In the genomic region with DNA sequence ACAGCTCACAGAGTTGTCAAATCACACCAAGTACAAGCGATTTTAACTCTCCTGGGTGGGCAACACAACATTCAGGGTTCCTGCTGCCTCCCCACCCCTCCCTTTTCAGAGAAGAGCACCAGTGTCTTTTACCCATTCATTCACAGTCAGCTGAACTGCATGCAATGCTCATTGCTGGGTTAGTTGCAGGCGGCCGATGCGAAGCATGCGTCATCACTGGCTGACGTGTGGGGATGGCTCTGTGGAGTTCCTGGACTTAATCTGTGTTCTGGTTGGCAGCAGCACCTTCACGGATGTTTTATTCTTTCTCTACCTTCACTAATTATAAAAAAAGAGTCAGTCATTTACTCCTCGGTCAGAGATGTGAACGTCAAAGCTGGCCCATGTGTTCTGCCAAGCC, we compare ENCODE assay signal across 23 mouse cellular contexts.
A peak's percentile ranks its signal among the peaks of the same experiment; 100 is the strongest.
DNase-seq lines count a peak whose midpoint lies in the region; ATAC-seq and TF ChIP-seq lines count a peak whose summit lies in the region.
"Had no signal": no experiment of that assay in that cellular context is flagged by ENCODE, and none has a peak within 500 bp of the region (broad histone marks: within the 10 kb centered on the region; RNA-seq: fewer than 3 reads in every experiment).

No protein-coding gene starts in this region.

- H3K36me3 ChIP-seq in forebrain, embryonic 12.5 days (replicated peaks): no peaks in the 10 kb centered on the region
- no peaks in the 10 kb centered on the region for H3K36me3 ChIP-seq in forebrain, embryonic 16.5 days (ENCODE audit: control insufficient read depth, insufficient read depth)
- no peaks in the 10 kb centered on the region for H3K36me3 ChIP-seq in midbrain, embryonic 10.5 days
- H3K36me3 ChIP-seq in midbrain, embryonic 15.5 days (replicated peaks): no peaks in the 10 kb centered on the region
- no peaks in the 10 kb centered on the region for H3K36me3 ChIP-seq in forebrain, postnatal 0 days (ENCODE audit: insufficient read depth)
- H3K36me3 ChIP-seq: embryonic facial prominence, embryonic 13.5 days; hindbrain, embryonic 13.5 days; intestine, embryonic 15.5 days had no signal

- ATAC-seq in forebrain, embryonic 12.5 days (ENCODE audit: low FRiP score): no peak
- ATAC-seq in forebrain, embryonic 16.5 days: no peak; the same call in 1 of the 2 replicates
- ATAC-seq in midbrain, embryonic 15.5 days (replicated peaks): no peak
- 0 out of 2 replicates have a peak, but pooled peaks have one; percentile 28 for ATAC-seq in forebrain, postnatal 0 days
- ATAC-seq: activated CD4-positive, CD25-positive, alpha-beta regulatory T cell, adult 4 months; intestine, embryonic 15.5 days; Patski had no signal

- H3K9ac ChIP-seq in forebrain, embryonic 12.5 days: no peak overlapping the region
- no peak overlapping the region for H3K9ac ChIP-seq in forebrain, embryonic 16.5 days (replicated peaks; ENCODE audit: low read depth, low read length)
- no peak overlapping the region for H3K9ac ChIP-seq in midbrain, embryonic 15.5 days
- no peak overlapping the region for H3K9ac ChIP-seq in forebrain, postnatal 0 days
- H3K9ac ChIP-seq: embryonic facial prominence, embryonic 13.5 days; hindbrain, embryonic 13.5 days; intestine, embryonic 15.5 days had no signal

- peak overlapping the region; percentile 86 for H3K27ac ChIP-seq in forebrain, embryonic 12.5 days
- no peak overlapping the region for H3K27ac ChIP-seq in forebrain, embryonic 16.5 days (ENCODE audit: low read length)
- H3K27ac ChIP-seq in midbrain, embryonic 10.5 days (replicated peaks): peak overlapping the region; percentile 94
- H3K27ac ChIP-seq in midbrain, embryonic 15.5 days: no peak overlapping the region
- H3K27ac ChIP-seq in forebrain, postnatal 0 days (ENCODE audit: low read depth, low read length): no peak overlapping the region
- H3K27ac ChIP-seq: embryonic facial prominence, embryonic 13.5 days; gastrocnemius, adult 2 months; hindbrain, embryonic 13.5 days; intestine, embryonic 15.5 days had no signal

- no peak overlapping the region for H3K4me3 ChIP-seq in forebrain, embryonic 12.5 days (replicated peaks)
- H3K4me3 ChIP-seq in forebrain, embryonic 16.5 days (replicated peaks; ENCODE audit: low read length): no peak overlapping the region
- H3K4me3 ChIP-seq in midbrain, embryonic 10.5 days: peak overlapping the region; percentile 29; the same call in 1 of the 2 replicates
- no peak overlapping the region for H3K4me3 ChIP-seq in midbrain, embryonic 15.5 days
- H3K4me3 ChIP-seq in forebrain, postnatal 0 days (ENCODE audit: low read depth, low read length): no peak overlapping the region
- H3K4me3 ChIP-seq: embryonic facial prominence, embryonic 13.5 days; gastrocnemius, adult 2 months; hindbrain, embryonic 13.5 days; intestine, embryonic 15.5 days had no signal

- no peak for TF ChIP-seq CTCF in forebrain, postnatal 0 days (IDR thresholded peaks at IDR 0.05; ENCODE audit: low read depth)

- 46% methylated on average over 9 of the region's 9 CpGs for WGBS in forebrain, embryonic 12.5 days
- WGBS in forebrain, embryonic 16.5 days: 35% methylated on average over 9 of the region's 9 CpGs
- WGBS in midbrain, embryonic 10.5 days: 52% methylated on average over 9 of the region's 9 CpGs
- 41% methylated on average over 9 of the region's 9 CpGs for WGBS in midbrain, embryonic 15.5 days
- WGBS in forebrain, postnatal 0 days: 38% methylated on average over 9 of the region's 9 CpGs

- DNase-seq in midbrain, embryonic 10.5 days (ENCODE audit: low spot score): no peak
- DNase-seq in right cerebral cortex, postnatal 25 days: peak; percentile 32
- no peak for DNase-seq in right cerebral cortex, adult 2 months (ENCODE audit: low spot score in 2 of 2)
- DNase-seq in forebrain, postnatal 0 days: no peak
- DNase-seq in kidney, adult 8-10 months: no peak
- DNase-seq: adrenal gland, postnatal 36 days; cerebellum, adult 11-12 months; cerebellum, adult 9-10 months; cerebellum, postnatal 25 days; gastrocnemius, adult 2 months; gastrocnemius, postnatal 25 days; heart, postnatal 10 days; heart, postnatal 4 days; kidney, adult 18-20 months had no signal

- no peak overlapping the region for H3K4me2 ChIP-seq in forebrain, embryonic 12.5 days
- H3K4me2 ChIP-seq in forebrain, embryonic 16.5 days (ENCODE audit: low read length): no peak overlapping the region
- no peak overlapping the region for H3K4me2 ChIP-seq in midbrain, embryonic 15.5 days
- H3K4me2 ChIP-seq in forebrain, postnatal 0 days (ENCODE audit: low read depth): no peak overlapping the region
- H3K4me2 ChIP-seq: embryonic facial prominence, embryonic 13.5 days; hindbrain, embryonic 13.5 days; intestine, embryonic 15.5 days had no signal

- H3K4me1 ChIP-seq in forebrain, embryonic 12.5 days: peaks cover 30% of the 10 kb centered on the region
- H3K4me1 ChIP-seq in forebrain, embryonic 16.5 days (replicated peaks; ENCODE audit: control insufficient read depth, insufficient read depth, low read length): peaks cover 12% of the 10 kb centered on the region
- peaks cover 69% of the 10 kb centered on the region for H3K4me1 ChIP-seq in midbrain, embryonic 10.5 days
- H3K4me1 ChIP-seq in midbrain, embryonic 15.5 days: peaks cover 10% of the 10 kb centered on the region; the same call in 1 of the 2 replicates
- H3K4me1 ChIP-seq in forebrain, postnatal 0 days (ENCODE audit: insufficient read depth): 0 out of 2 replicates have a peak, but pooled peaks cover 3% of the 10 kb centered on the region

- no peaks in the 10 kb centered on the region for H3K9me3 ChIP-seq in forebrain, embryonic 12.5 days
- H3K9me3 ChIP-seq in forebrain, embryonic 16.5 days (ENCODE audit: control insufficient read depth, low read length): no peaks in the 10 kb centered on the region
- no peaks in the 10 kb centered on the region for H3K9me3 ChIP-seq in midbrain, embryonic 10.5 days (replicated peaks)
- no peaks in the 10 kb centered on the region for H3K9me3 ChIP-seq in midbrain, embryonic 15.5 days
- H3K9me3 ChIP-seq in forebrain, postnatal 0 days (ENCODE audit: low read length): no peaks in the 10 kb centered on the region
- H3K9me3 ChIP-seq: embryonic facial prominence, embryonic 13.5 days; intestine, embryonic 15.5 days had no signal

- 0 out of 2 replicates have a peak, but pooled peaks cover 2% of the 10 kb centered on the region for H3K27me3 ChIP-seq in forebrain, embryonic 12.5 days
- no peaks in the 10 kb centered on the region for H3K27me3 ChIP-seq in forebrain, embryonic 16.5 days (replicated peaks; ENCODE audit: control insufficient read depth, insufficient read depth, low read length)
- H3K27me3 ChIP-seq in midbrain, embryonic 10.5 days (ENCODE audit: low read depth, poor library complexity, severe bottlenecking): no peaks in the 10 kb centered on the region
- H3K27me3 ChIP-seq in midbrain, embryonic 15.5 days (replicated peaks): no peaks in the 10 kb centered on the region
- H3K27me3 ChIP-seq in forebrain, postnatal 0 days (ENCODE audit: insufficient read depth, low read length): no peaks in the 10 kb centered on the region
- H3K27me3 ChIP-seq: CH12.LX; embryonic facial prominence, embryonic 13.5 days; intestine, embryonic 15.5 days; Patski had no signal

Comparison
In these comparisons a context has a peak if more than half of its experiments do, and no peak if none do; other contexts are left out.
1. H3K27ac ChIP-seq: peak in forebrain, embryonic 12.5 days (single experiment) and midbrain, embryonic 10.5 days (single experiment); none in forebrain, embryonic 16.5 days (single experiment), midbrain, embryonic 15.5 days (single experiment) and forebrain, postnatal 0 days (single experiment).